Mouse (Mus musculus): ENCODE results near the gene Dnah2.

- TF ChIP-seq TAL1 (IDR thresholded peaks at IDR 0.05; ENCODE audit: low read length) (no peak), GATA1 (IDR thresholded peaks at IDR 0.05; ENCODE audit: low read length) (no peak)
Measured at GRCm38 (mm10) chr11:69549060-69549656, at the start of gene Dnah2.
